Mouse (Mus musculus): ENCODE measurements around the gene Chd8. TPM values are rescaled to one million over a fixed set of nuclear protein-coding genes. Genes with fewer than 3 reads are reported as not detected.
"Not testable (repeated sequence)": the region's sequence is repeated elsewhere in the genome, so short reads cannot be mapped to it uniquely, and the experiment has no call there.

Chd8 gene
- polyA plus RNA-seq (2012; rRNA removed): 66.8 and 67.6 TPM in 2 replicates

DNA sequence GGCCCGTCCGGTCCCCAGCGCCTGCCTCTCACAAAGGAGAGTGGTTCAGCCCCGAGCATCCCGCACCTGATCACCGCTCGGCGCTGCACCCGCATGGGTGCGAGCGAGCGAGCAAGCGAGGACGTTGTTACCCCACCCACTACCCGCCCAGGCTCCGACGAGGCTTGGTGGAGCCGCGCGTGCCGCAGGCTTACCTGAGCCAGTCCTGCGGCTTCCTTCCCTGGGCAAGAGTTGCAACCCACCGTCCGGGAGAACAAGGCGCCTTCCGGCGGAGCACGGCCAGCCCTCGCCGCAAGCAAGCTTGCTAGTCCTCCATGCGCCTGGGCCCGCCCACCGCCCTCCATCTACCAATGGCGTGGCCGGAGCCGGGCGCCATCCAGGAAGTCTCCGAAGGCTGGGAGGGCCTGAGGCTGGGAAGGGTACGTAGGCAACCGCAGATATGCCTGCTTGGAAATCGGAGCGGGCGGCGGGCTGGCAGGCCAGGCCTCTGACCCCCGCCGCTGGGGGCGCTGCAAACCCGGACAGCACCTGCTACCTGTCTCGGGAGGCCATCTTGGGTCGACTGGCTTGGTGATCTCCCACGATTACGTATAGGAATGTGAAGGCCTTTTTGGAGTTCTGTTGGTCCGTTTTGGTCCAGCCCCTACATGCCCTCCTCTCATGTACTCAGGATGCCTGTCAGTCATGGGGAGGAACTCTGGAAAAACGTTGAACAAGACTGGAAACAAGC is at the start of gene Chd8:
TSS of gene Chd8 (minus strand) at position 297 of the 730 bp plus-strand sequence.
- Histone ChIP-seq H3K27me3 (ENCODE audit: control insufficient read depth, insufficient read depth, low read length) (no peaks in the 10 kb centered on the region), H3K4me3 (replicated peaks; ENCODE audit: insufficient read depth, low read depth, low read length) (peak within 1 kb of the TSS; percentile 83), H3K4me1 (ENCODE audit: control insufficient read depth, insufficient read depth, low read length) (no peaks in the 10 kb centered on the region; the same call in 1 of the 2 replicates), H3K27ac (ENCODE audit: insufficient read depth, low read length) (peak within 1 kb of the TSS; percentile 58; the same call in 1 of the 2 replicates)
- TF ChIP-seq CTCF (IDR thresholded peaks at IDR 0.05; ENCODE audit: borderline replicate concordance, insufficient read depth, low read depth, low read length): peak; percentile 73
- TF ChIP-seq POLR2A (IDR thresholded peaks at IDR 0.05; ENCODE audit: borderline replicate concordance, insufficient read depth, low read length): peak; percentile 61; the same call in 1 of the 2 replicates
- WGBS: under 1% methylated on average over 54 of the region's 54 CpGs
- peak; percentile 98 to 99 for DNase-seq

DNA sequence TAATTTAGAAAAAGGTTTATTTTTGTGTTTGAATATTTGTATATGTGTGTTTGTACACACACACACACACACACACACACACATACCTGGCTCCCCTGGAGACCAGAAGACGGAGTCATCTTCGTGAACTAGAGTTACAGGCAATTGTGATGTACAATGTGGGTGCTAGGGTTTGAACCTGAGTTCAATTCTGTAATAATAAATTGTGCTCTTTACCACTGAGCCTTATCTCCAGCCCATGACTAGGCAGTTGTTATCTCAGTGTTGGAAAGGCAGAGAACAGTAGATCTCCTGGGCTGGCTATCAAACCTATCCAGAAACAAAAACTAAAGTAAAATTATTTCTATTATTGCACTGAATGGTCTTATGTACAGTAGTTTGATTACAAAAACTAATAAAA is 48.5 kb upstream of the Chd8 start:
- 97% methylated on average over 2 of the region's 2 CpGs for WGBS
- TF ChIP-seq POLR2A (IDR thresholded peaks at IDR 0.05; ENCODE audit: borderline replicate concordance, insufficient read depth, low read length) (no peak), CTCF (IDR thresholded peaks at IDR 0.05; ENCODE audit: borderline replicate concordance, insufficient read depth, low read depth, low read length) (no peak)
- Histone ChIP-seq H3K27ac (ENCODE audit: insufficient read depth, low read length) (no peak overlapping the region), H3K4me1 (ENCODE audit: control insufficient read depth, insufficient read depth, low read length) (no peaks in the 10 kb centered on the region), H3K4me3 (replicated peaks; ENCODE audit: insufficient read depth, low read depth, low read length) (no peak overlapping the region), H3K27me3 (ENCODE audit: control insufficient read depth, insufficient read depth, low read length) (no peaks in the 10 kb centered on the region)
- DNase-seq: no peak

DNA sequence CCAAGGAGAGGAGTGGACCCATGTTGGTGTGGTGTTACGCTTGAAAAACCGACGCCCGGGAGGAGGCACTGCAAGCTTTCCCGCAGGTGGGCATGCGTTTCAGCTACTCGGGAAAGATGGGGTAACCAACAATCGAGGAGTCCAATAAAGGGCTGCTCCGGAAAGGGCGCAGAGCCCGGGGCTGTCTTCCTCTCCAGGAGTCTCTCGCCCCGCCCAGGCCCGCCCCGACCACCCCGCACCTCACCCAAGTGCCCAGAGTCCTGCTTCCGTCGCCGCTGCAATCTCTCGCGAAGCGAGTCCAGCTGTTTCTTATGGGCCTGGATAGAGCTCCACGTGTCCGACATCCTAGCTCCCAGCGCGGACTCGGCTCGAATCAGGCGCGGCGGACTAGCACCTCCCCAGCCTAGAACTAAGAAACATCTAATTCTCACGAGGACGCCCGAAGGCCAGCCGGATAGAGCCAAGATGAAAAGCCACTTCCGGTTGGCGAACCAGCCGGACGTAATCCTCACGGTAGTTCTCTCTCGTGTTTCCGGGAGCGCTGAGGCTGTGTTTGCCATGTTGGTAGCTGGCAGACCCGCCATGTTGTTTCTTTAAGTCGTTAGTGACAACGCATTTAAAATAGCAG is 47.2 kb upstream of the Chd8 start, which contains the start of gene Mettl3:
TSS of gene Mettl3 (minus strand) at position 485 of the 628 bp plus-strand sequence.
- H3K4me3 ChIP-seq (replicated peaks; ENCODE audit: insufficient read depth, low read depth, low read length): peak within 1 kb of the TSS; percentile 84
- no peaks in the 10 kb centered on the region for H3K27me3 ChIP-seq (ENCODE audit: control insufficient read depth, insufficient read depth, low read length)
- TF ChIP-seq POLR2A (IDR thresholded peaks at IDR 0.05; ENCODE audit: borderline replicate concordance, insufficient read depth, low read length) (peak; percentile 46; the same call in 1 of the 2 replicates), CTCF (IDR thresholded peaks at IDR 0.05; ENCODE audit: borderline replicate concordance, insufficient read depth, low read depth, low read length) (no peak)
- WGBS: under 1% methylated on average over 46 of the region's 46 CpGs
- peak within 1 kb of the TSS; percentile 58; the same call in 1 of the 2 replicates for H3K27ac ChIP-seq (ENCODE audit: insufficient read depth, low read length)
- no peaks in the 10 kb centered on the region for H3K4me1 ChIP-seq (ENCODE audit: control insufficient read depth, insufficient read depth, low read length)
- DNase-seq: peak; percentile 89 to 91

DNA sequence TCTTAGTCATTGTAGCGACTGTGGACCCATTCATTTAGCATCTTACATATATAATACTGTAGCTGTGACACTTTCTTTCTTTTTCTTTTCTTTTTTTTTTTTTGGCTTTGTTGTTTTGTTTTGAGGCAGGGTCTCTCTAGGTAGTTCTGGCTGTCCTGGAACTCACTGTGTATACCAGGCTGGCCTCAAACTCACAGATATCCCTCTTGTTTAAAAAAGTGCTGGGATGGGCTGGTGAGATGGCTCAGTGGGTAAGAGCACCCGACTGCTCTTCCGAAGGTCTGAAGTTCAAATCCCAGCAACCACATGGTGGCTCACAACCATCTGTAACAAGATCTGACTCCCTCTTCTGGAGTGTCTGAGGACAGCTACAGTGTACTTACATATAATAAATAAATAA is 45.9 kb upstream of the Chd8 start:
- H3K27me3 ChIP-seq (ENCODE audit: control insufficient read depth, insufficient read depth, low read length); H3K4me1 ChIP-seq (ENCODE audit: control insufficient read depth, insufficient read depth, low read length); H3K4me3 ChIP-seq (replicated peaks; ENCODE audit: insufficient read depth, low read depth, low read length); DNase-seq; H3K27ac ChIP-seq (ENCODE audit: insufficient read depth, low read length): not testable (repeated sequence)
- WGBS: 76% methylated on average over 3 of the region's 3 CpGs

DNA sequence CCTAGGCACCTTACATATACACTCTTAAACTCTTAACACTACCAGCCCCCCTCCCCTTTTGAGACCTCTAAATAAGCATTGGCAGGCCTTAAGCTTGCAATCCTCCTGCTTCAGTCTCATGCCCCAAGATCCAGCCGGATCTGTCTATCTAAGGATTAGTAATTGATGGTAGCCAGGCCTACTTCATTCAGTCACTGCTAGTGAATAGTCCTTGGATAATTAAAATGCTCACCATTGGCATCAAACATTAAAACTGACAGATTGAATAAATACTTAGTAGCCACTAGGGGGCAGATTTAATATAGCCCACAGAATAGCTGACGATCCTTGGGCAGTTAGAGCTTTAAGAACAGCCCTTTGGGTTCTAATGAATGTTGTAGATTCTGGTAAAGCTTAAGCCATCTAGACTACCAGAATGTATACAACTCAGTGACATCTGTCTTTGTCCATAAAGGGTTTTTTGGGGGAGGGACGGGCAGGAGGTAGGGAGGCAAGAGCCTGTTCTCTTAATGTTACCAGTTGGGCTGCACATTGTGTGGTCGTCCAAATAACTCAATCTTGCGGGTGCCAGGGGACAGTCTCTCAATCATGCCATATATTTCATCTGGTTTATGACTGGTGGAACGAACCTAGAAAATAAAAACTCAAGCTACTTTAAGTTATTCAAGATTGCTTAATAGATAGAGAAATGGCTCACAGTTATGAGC is 38.1 kb upstream of the Chd8 start:
- Histone ChIP-seq H3K4me1 (ENCODE audit: control insufficient read depth, insufficient read depth, low read length) (no peaks in the 10 kb centered on the region), H3K4me3 (replicated peaks; ENCODE audit: insufficient read depth, low read depth, low read length) (no peak overlapping the region), H3K27me3 (ENCODE audit: control insufficient read depth, insufficient read depth, low read length) (no peaks in the 10 kb centered on the region), H3K27ac (ENCODE audit: insufficient read depth, low read length) (no peak overlapping the region)
- DNase-seq: no peak
- WGBS: 62% methylated on average over 6 of the region's 6 CpGs
- TF ChIP-seq CTCF (IDR thresholded peaks at IDR 0.05; ENCODE audit: borderline replicate concordance, insufficient read depth, low read depth, low read length) (peak; percentile 15; the same call in 1 of the 2 replicates), POLR2A (IDR thresholded peaks at IDR 0.05; ENCODE audit: borderline replicate concordance, insufficient read depth, low read length) (no peak)

DNA sequence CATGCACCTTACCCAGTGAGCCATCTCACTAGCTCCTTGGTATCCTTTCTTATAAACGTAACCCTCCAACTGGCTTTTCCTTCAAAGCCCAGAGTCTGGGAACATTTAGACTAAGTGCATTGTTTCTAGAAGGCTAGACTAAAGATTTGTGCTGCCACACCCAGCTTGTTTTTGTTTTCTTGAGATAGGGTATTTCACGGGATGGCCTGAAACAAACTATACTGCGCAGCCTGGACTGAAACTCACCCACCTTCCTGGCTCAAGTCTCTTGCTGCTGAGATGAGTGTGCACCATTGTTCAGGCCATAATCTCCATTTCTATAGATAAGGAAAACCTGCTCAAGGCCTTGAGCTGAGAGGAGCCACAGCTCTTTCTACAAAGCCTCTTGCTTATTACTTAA is 26.6 kb upstream of the Chd8 start:
- 88% methylated on average over 3 of the region's 3 CpGs for WGBS
- DNase-seq: no peak
- no peak overlapping the region for H3K27ac ChIP-seq (ENCODE audit: insufficient read depth, low read length)
- no peak for TF ChIP-seq CTCF (IDR thresholded peaks at IDR 0.05; ENCODE audit: borderline replicate concordance, insufficient read depth, low read depth, low read length)
- no peak for TF ChIP-seq POLR2A (IDR thresholded peaks at IDR 0.05; ENCODE audit: borderline replicate concordance, insufficient read depth, low read length)
- H3K4me3 ChIP-seq (replicated peaks; ENCODE audit: insufficient read depth, low read depth, low read length): no peak overlapping the region
- H3K4me1 ChIP-seq (ENCODE audit: control insufficient read depth, insufficient read depth, low read length): 0 out of 2 replicates have a peak, but pooled peaks cover 3% of the 10 kb centered on the region
- no peaks in the 10 kb centered on the region for H3K27me3 ChIP-seq (ENCODE audit: control insufficient read depth, insufficient read depth, low read length)

DNA sequence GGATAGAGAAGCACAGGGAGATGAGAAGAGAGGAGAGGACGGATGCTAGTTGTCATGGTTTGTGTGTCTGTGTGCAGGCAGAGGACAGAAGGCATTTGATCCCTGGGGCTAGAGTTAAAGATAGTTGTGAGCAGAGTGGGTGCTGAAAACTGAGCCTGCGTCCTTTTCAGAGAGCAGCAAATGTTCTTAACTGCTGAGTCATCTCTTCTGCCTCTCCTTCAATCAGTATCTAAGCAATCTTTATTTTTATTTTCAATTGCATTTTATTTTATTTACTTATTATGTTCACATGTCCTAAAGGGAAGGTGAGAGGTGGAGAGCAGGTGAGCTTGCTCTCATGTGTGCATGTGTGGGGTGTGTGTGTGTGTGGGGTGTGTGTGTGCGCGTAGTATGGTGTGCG is 26.0 kb upstream of the Chd8 start:
- DNase-seq: no peak
- Histone ChIP-seq H3K4me3 (replicated peaks; ENCODE audit: insufficient read depth, low read depth, low read length) (no peak overlapping the region), H3K27ac (ENCODE audit: insufficient read depth, low read length) (no peak overlapping the region), H3K27me3 (ENCODE audit: control insufficient read depth, insufficient read depth, low read length) (no peaks in the 10 kb centered on the region), H3K4me1 (ENCODE audit: control insufficient read depth, insufficient read depth, low read length) (0 out of 2 replicates have a peak, but pooled peaks cover 3% of the 10 kb centered on the region)
- 90% methylated on average over 5 of the region's 5 CpGs for WGBS
- TF ChIP-seq CTCF (IDR thresholded peaks at IDR 0.05; ENCODE audit: borderline replicate concordance, insufficient read depth, low read depth, low read length) (no peak), POLR2A (IDR thresholded peaks at IDR 0.05; ENCODE audit: borderline replicate concordance, insufficient read depth, low read length) (no peak)
